Mouse (Mus musculus): Measurements from ENCODE around the gene Mfsd6. TPM values are rescaled to one million over a fixed set of nuclear protein-coding genes. Genes with fewer than 3 reads are reported as not detected.

Gene Mfsd6
- polyA plus RNA-seq, 2 experiments from 2014 or later: 4.5 to 5.2 TPM

DNA sequence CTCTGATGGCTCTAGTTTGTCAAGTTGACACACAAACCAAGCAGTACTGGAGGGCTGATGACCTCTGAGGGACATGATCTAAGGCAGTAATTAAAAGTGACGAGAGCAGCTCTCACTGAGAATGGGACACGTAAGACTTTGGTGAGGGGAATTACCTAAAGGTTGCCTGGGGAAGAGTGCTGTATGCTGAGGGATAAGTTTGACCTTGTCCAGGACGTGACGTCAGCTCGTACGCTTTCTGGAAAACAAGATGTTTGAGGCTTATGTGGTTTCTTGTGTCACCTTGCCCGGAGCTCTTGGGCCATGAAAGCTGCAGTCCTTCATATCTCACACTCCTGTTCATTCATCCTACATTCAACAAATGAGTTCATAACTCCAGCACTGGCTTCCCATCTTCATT lies 88.2 kb downstream of the Mfsd6 start:
- ATAC-seq: no peak

DNA sequence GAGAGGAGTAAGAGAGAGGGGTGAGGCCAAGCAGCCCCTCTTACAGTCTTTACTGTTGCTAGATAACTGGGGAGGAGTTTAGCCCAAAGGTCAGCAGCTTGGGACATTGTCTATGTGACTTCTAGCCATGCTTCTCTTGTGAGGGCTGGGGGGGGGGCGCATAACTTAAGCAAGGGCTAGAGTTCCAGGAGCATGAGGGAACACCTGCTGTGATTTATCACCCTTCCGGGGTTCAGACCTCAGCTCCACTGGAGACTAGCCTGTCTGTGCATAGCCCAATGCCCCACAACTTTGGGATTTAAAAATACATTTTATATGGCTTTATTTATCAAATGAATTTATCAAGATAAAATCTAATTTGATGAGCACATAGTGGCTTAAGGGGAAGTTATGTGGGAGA lies 89.2 kb downstream of the Mfsd6 start:
- no peak for ATAC-seq

DNA sequence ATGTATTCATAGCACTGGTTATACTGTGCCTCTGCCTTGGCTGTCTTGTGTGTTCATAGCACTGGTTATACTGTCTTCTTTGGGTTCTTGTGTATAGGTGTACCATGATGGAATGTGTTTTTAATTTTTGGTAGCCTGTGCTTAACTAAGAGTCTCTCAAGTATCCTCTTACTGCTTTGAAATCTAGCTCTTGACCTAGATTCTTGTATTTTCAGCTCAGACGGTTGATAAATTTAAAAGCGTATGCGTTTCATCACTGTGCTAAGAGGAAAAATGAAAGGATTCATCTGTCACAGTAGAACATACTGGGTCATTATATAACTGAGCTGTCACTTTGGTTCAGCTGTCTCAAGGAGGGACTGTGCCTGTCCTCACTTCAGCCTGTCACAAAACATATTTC lies 91.3 kb downstream of the Mfsd6 start:
- ATAC-seq: no peak

DNA sequence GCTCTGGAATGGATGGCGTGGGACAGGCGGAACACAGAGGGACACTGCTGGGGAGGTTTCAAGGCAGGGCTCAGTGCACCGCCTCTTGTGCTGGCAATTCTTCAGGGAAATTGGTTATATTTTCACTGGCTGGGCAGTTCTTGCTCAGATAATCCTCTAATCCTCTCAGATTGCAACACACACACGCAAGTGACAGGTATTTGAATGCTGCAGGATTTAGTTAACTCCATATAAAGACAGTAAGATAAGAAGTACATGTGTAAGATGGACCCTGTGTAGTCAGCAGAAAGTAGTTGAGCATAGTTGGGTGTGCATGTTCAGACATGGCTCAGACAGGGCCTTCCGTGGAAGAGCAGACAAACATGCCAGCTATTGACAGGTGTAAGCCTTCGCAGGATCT lies 93.0 kb downstream of the Mfsd6 start:
- no peak for ATAC-seq

DNA sequence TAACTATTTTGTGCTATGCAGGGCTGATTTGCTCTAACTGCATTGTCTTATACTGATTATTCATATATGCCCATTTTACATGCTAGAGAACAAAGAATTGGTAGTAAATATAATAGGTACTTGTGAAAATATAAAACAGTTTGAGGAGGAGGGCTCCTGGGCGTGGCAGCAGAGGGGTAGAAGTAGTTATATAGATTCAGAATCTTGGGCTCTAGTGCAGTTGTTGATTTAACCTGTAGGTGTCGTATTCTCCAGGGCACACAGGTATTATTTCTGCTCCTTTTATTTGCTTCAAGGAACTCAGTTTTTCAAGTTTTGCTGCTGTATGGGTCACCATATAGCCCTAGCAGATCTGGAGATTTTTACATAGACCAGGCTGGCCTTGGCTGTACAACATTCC lies 95.7 kb downstream of the Mfsd6 start:
- ATAC-seq: peak; percentile 13

DNA sequence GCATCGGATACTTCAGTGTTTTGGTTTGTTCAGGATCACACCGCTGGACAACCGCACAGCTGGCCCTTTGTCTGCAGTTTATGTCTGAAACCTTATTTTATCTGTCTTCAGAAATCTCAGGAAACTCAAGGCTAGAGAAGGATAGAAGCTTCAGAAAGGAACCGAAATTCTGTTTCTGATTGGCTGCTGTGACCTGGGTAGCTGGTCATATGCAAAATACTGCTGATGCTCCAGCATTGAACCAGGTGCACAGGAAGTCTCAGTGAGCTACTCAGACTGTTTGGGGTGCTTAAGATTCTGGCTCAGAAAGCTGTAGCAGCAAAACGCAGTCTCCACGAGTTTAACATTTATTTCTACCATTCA lies 96.3 kb downstream of the Mfsd6 start:
- peak; percentile 93 for ATAC-seq

DNA sequence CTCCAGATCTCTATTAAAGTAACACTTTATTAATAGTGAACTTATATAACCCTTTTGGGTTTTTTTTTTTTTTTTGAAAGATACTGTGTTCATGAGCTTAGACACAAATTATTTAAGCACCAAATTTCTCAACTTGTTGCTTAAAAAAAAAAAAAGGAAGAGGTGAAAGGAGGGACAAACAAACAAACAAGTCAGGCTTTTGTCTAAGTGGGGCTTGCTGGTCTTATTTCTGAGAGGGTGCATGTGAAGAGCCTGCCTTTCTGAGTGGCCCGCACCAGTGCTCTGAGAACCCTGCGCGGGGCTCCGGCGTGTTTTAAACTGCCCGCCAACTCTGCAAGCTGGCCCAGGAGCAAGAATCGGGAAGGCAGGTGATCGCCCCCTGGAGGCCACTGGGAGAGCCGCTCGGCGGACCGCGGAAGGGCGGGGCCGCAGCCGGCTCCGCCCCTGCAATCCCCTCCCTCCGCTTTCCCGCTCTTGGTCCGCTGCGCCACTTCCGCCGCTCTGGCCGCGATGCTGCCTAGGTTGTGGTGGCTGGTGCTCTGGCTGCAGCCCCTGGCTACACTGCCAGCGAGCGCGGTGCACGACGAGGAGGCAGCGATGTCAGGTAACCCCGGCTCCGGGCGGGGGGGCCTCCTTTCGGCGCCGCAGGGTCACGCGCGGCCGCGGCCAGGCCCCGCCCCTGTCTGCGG lies 96.9 kb downstream of the Mfsd6 start, which contains the start of gene Nemp2:
Nemp2 (plus strand) TSS at position 456 of the 689 bp plus-strand sequence.
- peak; percentile 79 for ATAC-seq

DNA sequence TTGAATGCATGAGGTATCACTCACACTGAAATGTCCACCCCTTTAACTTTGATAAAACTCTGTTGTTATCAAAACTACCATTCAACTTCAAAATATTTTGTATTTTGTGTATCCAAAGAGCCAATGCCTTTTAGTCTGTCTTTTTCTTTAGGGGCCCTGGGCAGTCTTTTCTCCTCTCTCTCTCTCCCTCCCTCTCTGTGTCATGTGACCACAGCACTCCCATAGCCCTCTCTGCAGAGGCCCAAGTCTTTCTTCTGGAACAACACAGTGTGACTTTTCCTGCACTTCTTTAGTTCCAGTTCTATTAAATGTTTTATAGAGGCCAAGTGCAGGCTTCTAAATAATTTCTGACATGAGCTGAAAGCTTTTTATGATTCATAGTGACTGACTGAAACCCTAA lies 106.8 kb downstream of the Mfsd6 start:
- no peak for ATAC-seq

DNA sequence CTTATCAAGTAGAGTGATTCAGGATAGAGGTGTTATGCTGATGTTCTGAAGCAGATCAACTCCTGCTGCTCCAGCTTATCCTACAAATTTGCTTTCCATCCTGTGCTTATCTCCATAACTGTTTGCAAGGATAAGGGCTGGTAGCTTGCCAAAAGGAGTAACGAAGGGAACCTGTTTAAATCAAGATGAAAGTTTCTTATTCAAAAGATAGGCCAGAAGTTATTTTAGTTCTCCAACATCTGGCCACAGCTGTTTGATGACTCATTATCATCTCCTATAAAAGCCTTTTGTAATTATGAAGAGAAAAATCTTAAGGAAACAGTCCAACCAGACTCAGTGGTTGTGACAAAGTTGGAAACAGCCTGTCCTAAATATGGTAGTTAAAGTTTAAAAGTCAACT lies 109.0 kb downstream of the Mfsd6 start:
- no peak for ATAC-seq

DNA sequence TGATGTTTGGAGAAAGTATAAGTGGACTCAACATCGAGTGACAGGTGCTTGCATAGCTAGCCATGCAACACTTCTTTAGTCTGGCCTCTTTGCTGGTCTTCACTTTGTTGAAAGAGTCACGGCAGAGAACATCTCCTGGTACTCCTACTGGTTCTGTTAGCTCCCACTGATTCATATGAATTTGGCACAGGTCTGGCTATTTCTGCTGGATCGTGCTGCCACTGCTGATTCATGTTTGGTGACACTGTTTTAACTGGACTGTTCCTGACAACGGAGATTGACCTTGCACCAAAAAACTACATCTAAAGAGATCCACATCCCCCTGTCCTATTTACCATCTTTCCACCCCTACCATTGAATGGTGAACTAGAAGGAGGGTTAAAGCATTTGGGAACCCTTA lies 118.8 kb downstream of the Mfsd6 start:
- no peak for ATAC-seq

DNA sequence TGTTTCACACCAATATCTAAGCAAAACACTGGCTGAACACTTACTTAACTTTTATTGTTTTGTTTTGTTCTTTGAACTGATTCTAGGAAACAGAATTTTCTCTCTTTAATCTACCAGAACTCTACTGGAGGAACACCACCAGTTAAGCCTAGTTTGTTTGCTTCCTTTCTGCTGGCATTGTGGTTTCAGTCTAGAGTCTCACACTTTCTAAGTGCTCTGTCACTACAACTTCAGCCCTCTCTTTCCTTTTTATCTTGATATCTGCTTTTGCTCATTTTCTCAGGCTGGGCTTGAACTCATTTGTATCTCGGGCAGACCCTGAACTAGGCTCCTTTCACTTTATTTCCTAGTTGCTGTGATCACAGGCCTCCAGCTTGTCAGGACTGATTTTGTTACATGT lies 119.6 kb downstream of the Mfsd6 start:
- peak; percentile 71 for ATAC-seq

Other genes with a start within 250 kb of the Mfsd6 start
- 10 to 100 TPM; 16.0 to 21.9 TPM for gene Nab1, start 226.8 kb downstream of the Mfsd6 start, polyA plus RNA-seq (2017; shearing (Covaris generic))
- gene Nemp2, start 96.8 kb downstream of the Mfsd6 start, polyA plus RNA-seq (2017; shearing (Covaris generic)): 10 to 100 TPM; 28.7 to 37.3 TPM
- 100 to 1,000 TPM in 1 of 2 experiments, 10 to 100 TPM in 1; 94.9 to 141 TPM for gene Inpp1, start 90.2 kb upstream of the Mfsd6 start, polyA plus RNA-seq (2017; shearing (Covaris generic))
- 10 to 100 TPM; 26.4 to 27.5 TPM for gene Hibch, start 117.5 kb upstream of the Mfsd6 start, polyA plus RNA-seq (2017; shearing (Covaris generic))